Mouse (Mus musculus) layer of hippocampus, postnatal 14 days (tissue): ENCODE results near the gene Frat2. TPM values are rescaled to one million over a fixed set of nuclear protein-coding genes. Genes with fewer than 3 reads are reported as not detected.
"Not testable (repeated sequence)": the region's sequence is repeated elsewhere in the genome, so short reads cannot be mapped to it uniquely, and the experiment has no call there.

ENCODE experiments used
- DNase-seq, 2 experiments: peaks; one replicate each; pipeline ENCODE4 v3.0.0; 2021 to 2022; ENCODE audit warnings: low spot score in 2 of 2, mixed read lengths in 1 of 2
- long read RNA-seq, 2 experiments: library from polyadenylated mRNA; stranded (forward); transcript quantifications; one replicate each; pipeline ENCODE4 v2.0.0; 2021
- total RNA-seq, 2 experiments: library from RNA; stranded (reverse); gene quantifications; 2 replicates each; pipeline ENCODE4 v1.2.3; 2021

The Frat2 gene
- total RNA-seq: 10 to 100 TPM; 18.2 to 20.9 TPM
- long read RNA-seq, experiment 1, transcript Frat2-201 (1 exons, 2,161 nt): major isoform, 11 of 11 reads
- long read RNA-seq, experiment 1, partial matches to known transcripts: 0 of 11 reads
- long read RNA-seq, experiment 1, other reads (novel, unspliced or antisense): 0 of 11 reads
- long read RNA-seq, experiment 2, transcript Frat2-201 (1 exons, 2,161 nt): major isoform, 13 of 13 reads
- long read RNA-seq, experiment 2, partial matches to known transcripts: 0 of 13 reads
- long read RNA-seq, experiment 2, other reads (novel, unspliced or antisense): 0 of 13 reads

GRCm38 (mm10) chr19:41847992-41848851 is at the start of gene Frat2:
Gene Frat2 (minus strand): TSS chr19:41848132.
- DNase-seq: peak; percentile 87 to 91

GRCm38 (mm10) chr19:41896319-41896711 is 48.4 kb upstream of the Frat2 start:
- no peak for DNase-seq

GRCm38 (mm10) chr19:41895460-41896318 is 47.8 kb upstream of the Frat2 start, which contains the start of gene Rrp12:
Gene Rrp12 (minus strand): TSS chr19:41896173.
- peak; percentile 75 to 93 for DNase-seq

- DNase-seq: no peak
Measured at GRCm38 (mm10) chr19:41894959-41895358, 47.0 kb upstream of the Frat2 start.

GRCm38 (mm10) chr19:41888191-41888590 is 40.3 kb upstream of the Frat2 start:
- DNase-seq: no peak

- no peak for DNase-seq
Measured at GRCm38 (mm10) chr19:41883882-41884281, 36.0 kb upstream of the Frat2 start.

GRCm38 (mm10) chr19:41881842-41882241 is 33.9 kb upstream of the Frat2 start:
- no peak for DNase-seq

GRCm38 (mm10) chr19:41874356-41874755 is 26.4 kb upstream of the Frat2 start:
- no peak for DNase-seq

- no peak for DNase-seq
Measured at GRCm38 (mm10) chr19:41872285-41872684, 24.4 kb upstream of the Frat2 start.

- not testable (repeated sequence) for DNase-seq
Measured at GRCm38 (mm10) chr19:41869946-41870345, 22.0 kb upstream of the Frat2 start.

- DNase-seq: peak in 1 of 2 experiments; percentile 13
Measured at GRCm38 (mm10) chr19:41869296-41869695, 21.4 kb upstream of the Frat2 start.

GRCm38 (mm10) chr19:41866707-41867106 is 18.8 kb upstream of the Frat2 start:
- no peak for DNase-seq

- DNase-seq: no peak
Measured at GRCm38 (mm10) chr19:41857816-41858310, 9.9 kb upstream of the Frat2 start.

- no peak for DNase-seq
Measured at GRCm38 (mm10) chr19:41857086-41857762, 9.3 kb upstream of the Frat2 start.

- DNase-seq: no peak
Measured at GRCm38 (mm10) chr19:41852423-41852822, 4.5 kb upstream of the Frat2 start.

- no peak for DNase-seq
Measured at GRCm38 (mm10) chr19:41850719-41851543, 3.0 kb upstream of the Frat2 start.

GRCm38 (mm10) chr19:41850021-41850718 is 2.2 kb upstream of the Frat2 start:
- no peak for DNase-seq

- not testable (repeated sequence) for DNase-seq
Measured at GRCm38 (mm10) chr19:41847614-41847991, 329 bp downstream of the Frat2 start.

GRCm38 (mm10) chr19:41847091-41847581 is 796 bp downstream of the Frat2 start:
- DNase-seq: peak in 1 of 2 experiments; percentile 36
